Mouse (Mus musculus) heart, embryonic 14.5 days (tissue): ENCODE measurements around the gene Dgkb. TPM values are rescaled to one million over a fixed set of nuclear protein-coding genes. Genes with fewer than 3 reads are reported as not detected.

Experiments
- ATAC-seq: fragments of 200-750 bp; cut with Nextera tagmentation; 2 replicates; pipeline ENCODE4 v1.8.0; 2017; ENCODE audit warnings: low read depth, moderate TSS enrichment; ENCODE audit not compliant: insufficient number of reproducible peaks, insufficient read depth, low FRiP score
- H3K27ac ChIP-seq, 2 experiments: fragments of 200-500 bp in 1 of 2; fragments of 300-500 bp in 1 of 2; sonication (generic) in 1 of 2; replicated peaks in 1 of 2; 2 replicates each; pipeline ENCODE4 v1.5.1; 2012 to 2014; ENCODE audit warnings: low read depth in 2 of 2, low read length in 2 of 2, control low read depth in 1 of 2, mild to moderate bottlenecking in 1 of 2, mixed read lengths in 1 of 2; ENCODE audit not compliant: control insufficient read depth in 1 of 2, insufficient read depth in 1 of 2
- H3K27me3 ChIP-seq: fragments of 300-500 bp; sonication (generic); 2 replicates; pipeline ENCODE4 v1.6.1; 2014; ENCODE audit warnings: mild to moderate bottlenecking, low read length, control low read depth; ENCODE audit not compliant: control insufficient read depth, insufficient read depth
- H3K36me3 ChIP-seq: fragments of 300-500 bp; sonication (generic); 2 replicates; pipeline ENCODE4 v1.6.1; 2014; ENCODE audit warnings: mild to moderate bottlenecking, control low read depth, low read length, mixed read lengths; ENCODE audit not compliant: control insufficient read depth, insufficient read depth
- H3K4me1 ChIP-seq, 2 experiments: fragments of 200-500 bp in 1 of 2; fragments of 300-500 bp in 1 of 2; sonication (generic) in 1 of 2; 2 replicates each; pipeline ENCODE4 v1.6.1; 2012 to 2014; ENCODE audit warnings: low read length in 2 of 2, control low read depth in 1 of 2, mixed read lengths in 1 of 2; ENCODE audit not compliant: control insufficient read depth in 2 of 2, insufficient read depth in 2 of 2
- H3K4me2 ChIP-seq: fragments of 300-500 bp; sonication (generic); 2 replicates; pipeline ENCODE4 v1.6.1; 2014; ENCODE audit warnings: mild to moderate bottlenecking, low read length
- H3K4me3 ChIP-seq, 2 experiments: fragments of 200-500 bp in 1 of 2; fragments of 300-500 bp in 1 of 2; sonication (generic) in 1 of 2; 2 replicates each; pipeline ENCODE4 v1.5.1; 2012 to 2014; ENCODE audit warnings: low read length in 2 of 2, mild to moderate bottlenecking in 2 of 2, control low read depth in 1 of 2, low read depth in 1 of 2, moderate library complexity in 1 of 2; ENCODE audit not compliant: control insufficient read depth in 1 of 2, insufficient read depth in 1 of 2
- H3K9ac ChIP-seq: fragments of 300-500 bp; sonication (generic); 2 replicates; pipeline ENCODE4 v1.6.1; 2014; ENCODE audit warnings: mild to moderate bottlenecking, low read length
- H3K9me3 ChIP-seq: fragments of 300-500 bp; sonication (generic); 2 replicates; pipeline ENCODE4 v1.6.1; 2016; ENCODE audit warnings: low read length, control low read depth; ENCODE audit not compliant: control insufficient read depth
- WGBS: fragments of 180-500 bp; shearing (Covaris S2); extraction: QIAGEN DNeasy Blood & Tissue Kit; methylation state at CpG from one replicate; pipeline ENCODE4 v1.1.7; 2014; 5-methylcytosine and 5-hydroxymethylcytosine counted together
- polyA plus RNA-seq: library from polyadenylated mRNA; unstranded; fragments of >200 nt; fragmentation: Nextera tagmentation; extraction: Ambion mirVana; gene quantifications from 2 replicates; pipeline ENCODE4 v1.2.1, GENCODE M21; 2014

Gene Dgkb
- 0.35 and 0.41 TPM in 2 replicates for polyA plus RNA-seq

DNA sequence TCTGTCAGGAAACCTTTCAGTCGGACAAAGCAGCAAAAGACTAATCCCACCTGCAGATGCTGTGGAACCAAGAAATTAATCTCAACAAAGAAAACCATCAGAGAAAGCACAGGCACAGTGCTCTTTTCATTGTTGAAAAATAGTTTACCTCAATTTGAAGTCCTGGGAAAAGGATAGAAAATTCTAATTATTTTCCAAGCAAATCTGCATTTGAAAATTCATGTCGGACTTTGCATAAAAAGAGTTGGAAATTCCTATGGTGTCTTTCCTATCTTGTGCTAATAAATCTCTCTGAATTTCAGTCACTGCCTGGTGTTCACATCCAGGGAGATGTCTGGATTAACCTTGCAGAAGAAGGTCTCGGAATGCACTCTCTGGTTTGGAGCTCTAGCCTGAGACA lies at the start of gene Dgkb:
TSS of gene Dgkb (plus strand) at position 301 of the 400 bp plus-strand sequence.
- 60% methylated on average over 3 of the region's 3 CpGs for WGBS

DNA sequence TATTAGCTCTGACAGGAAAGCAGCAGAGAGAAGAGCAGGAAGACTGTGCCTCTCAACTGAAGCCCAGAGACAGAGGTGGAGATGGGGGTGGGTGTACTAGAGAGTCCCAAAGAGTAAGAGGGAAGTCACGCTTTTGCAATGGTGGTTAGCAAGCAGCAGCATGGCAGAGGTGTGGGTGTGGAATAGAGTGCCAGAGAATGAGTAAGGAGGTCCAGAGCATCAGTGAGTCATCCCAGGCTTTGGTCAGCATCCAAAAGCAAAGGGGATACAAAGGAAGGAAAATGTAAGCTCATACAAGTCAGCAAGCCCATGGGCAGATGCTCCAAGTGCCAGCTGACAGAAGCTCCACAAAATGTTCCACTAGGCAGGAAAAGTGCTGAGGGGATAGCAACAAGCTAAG lies 47.7 kb upstream of the Dgkb start:
- H3K9ac ChIP-seq = no peak overlapping the region
- H3K4me3 ChIP-seq = no peak overlapping the region
- no peaks in the 10 kb centered on the region for H3K9me3 ChIP-seq
- H3K27ac ChIP-seq = no peak overlapping the region
- no peak for ATAC-seq
- no peak overlapping the region for H3K4me2 ChIP-seq
- WGBS = 52% methylated on average over 1 of the region's 1 CpGs
- H3K36me3 ChIP-seq = no peaks in the 10 kb centered on the region
- no peaks in the 10 kb centered on the region for H3K27me3 ChIP-seq
- H3K4me1 ChIP-seq = no peaks in the 10 kb centered on the region

More for the DNA sequence above, at the start of gene Dgkb:
- Histone ChIP-seq H3K36me3 (no peaks in the 10 kb centered on the region), H3K4me2 (no peak within 1 kb of the TSS), H3K9ac (no peak within 1 kb of the TSS), H3K27ac (no peak within 1 kb of the TSS), H3K27me3 (no peaks in the 10 kb centered on the region), H3K4me3 (no peak within 1 kb of the TSS), H3K4me1 (no peaks in the 10 kb centered on the region), H3K9me3 (no peaks in the 10 kb centered on the region)
- ATAC-seq = no peak

DNA sequence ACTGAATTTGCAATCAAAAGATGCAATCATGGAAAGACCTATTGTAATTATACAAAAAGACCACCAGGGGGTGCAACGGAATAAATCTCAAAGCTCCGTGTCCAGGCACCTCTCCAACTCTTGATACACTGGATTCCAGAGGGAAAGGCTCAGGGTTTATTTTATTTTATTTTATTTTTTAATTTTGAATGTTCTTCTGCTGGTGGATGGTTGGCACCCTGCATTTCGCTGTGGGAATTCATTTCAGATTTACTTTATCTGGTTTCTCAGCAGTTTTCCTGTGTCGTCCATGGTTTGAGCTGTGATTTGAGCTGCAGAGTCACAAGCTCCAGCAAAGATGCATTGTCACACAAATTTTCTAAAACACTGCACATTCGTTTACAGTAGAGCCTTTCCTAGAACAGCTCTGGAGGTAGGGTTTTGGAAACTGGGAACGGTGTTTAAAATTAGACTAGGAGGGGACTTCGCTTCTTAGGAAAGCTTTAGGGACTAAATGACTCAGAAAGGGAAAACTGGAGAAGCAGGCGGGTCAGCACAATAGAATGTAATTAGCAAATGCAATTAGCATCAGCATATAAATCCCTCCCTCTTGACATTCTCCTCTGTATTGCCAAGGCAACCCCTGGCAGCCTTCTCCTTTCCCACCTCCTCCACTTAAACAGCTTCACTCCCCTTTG lies 43.7 kb upstream of the Dgkb start:
- Histone ChIP-seq H3K27me3 (no peaks in the 10 kb centered on the region), H3K27ac (no peak overlapping the region), H3K36me3 (no peaks in the 10 kb centered on the region), H3K4me2 (peak overlapping the region; percentile 51), H3K4me1 (no peaks in the 10 kb centered on the region), H3K4me3 (no peak overlapping the region; a peak in 1 of 4 replicates), H3K9ac (no peak overlapping the region), H3K9me3 (no peaks in the 10 kb centered on the region)
- WGBS = 15% methylated on average over 8 of the region's 8 CpGs
- no peak for ATAC-seq

DNA sequence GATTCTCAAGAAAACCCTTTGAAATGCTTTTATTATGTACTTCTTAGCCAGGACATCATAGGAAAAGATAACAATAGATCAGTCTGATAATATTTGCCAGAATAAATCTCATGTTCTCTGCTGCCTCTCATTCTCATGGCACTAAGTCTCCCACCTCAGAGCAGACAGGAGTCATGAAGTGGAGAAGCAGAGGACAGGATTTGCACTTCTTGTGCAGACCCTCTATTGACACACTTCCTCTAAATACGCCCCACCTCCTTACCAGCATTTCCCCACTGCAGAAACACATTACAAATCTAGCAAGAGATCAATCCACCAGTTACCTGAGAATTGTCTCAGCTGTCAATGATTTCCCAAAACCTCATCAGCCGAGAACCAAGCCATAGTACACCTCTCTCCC lies 42.9 kb upstream of the Dgkb start:
- ATAC-seq = no peak
- no peak overlapping the region for H3K4me3 ChIP-seq
- H3K4me2 ChIP-seq = no peak overlapping the region
- no peak overlapping the region for H3K9ac ChIP-seq
- WGBS = 39% methylated on average over 2 of the region's 2 CpGs
- H3K27me3 ChIP-seq = no peaks in the 10 kb centered on the region
- no peaks in the 10 kb centered on the region for H3K4me1 ChIP-seq
- H3K9me3 ChIP-seq = no peaks in the 10 kb centered on the region
- no peaks in the 10 kb centered on the region for H3K36me3 ChIP-seq
- H3K27ac ChIP-seq = no peak overlapping the region

DNA sequence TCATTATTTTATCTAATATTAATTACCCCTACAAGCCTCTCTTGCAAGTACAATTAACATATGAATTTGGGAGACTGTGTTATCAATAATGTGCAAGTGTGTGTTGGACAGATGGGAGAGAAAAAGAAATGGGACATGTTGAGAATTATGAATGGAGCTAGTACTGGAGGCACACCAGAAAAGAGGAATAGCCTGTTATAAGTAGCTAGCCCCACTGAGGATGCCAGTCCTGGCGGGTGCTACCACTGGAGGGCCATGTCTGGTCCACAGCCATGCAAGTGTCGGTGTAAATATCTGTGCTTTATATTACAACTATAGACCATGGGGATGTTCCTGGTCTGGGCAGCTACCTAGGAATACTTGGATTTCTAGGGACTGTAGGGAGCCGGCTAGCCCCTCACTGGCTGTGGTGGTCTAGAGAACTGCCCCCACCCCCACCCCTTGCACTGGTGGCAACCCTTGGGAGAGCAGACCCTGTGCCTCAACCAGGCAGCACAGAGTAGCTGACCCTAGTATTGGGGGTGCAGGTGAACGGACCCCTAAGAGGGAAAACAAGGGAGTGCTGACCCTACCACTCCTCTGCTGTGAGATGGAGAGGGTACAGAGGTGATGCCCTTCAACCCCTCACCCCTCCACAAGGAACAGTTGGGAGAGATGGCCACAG lies 21.1 kb upstream of the Dgkb start:
- Histone ChIP-seq H3K27ac (no peak overlapping the region), H3K9me3 (0 out of 2 replicates have a peak, but pooled peaks cover 2% of the 10 kb centered on the region), H3K4me1 (no peaks in the 10 kb centered on the region), H3K4me2 (no peak overlapping the region), H3K27me3 (no peaks in the 10 kb centered on the region), H3K4me3 (no peak overlapping the region), H3K36me3 (no peaks in the 10 kb centered on the region), H3K9ac (no peak overlapping the region)
- 76% methylated on average over 4 of the region's 4 CpGs for WGBS
- ATAC-seq = no peak

DNA sequence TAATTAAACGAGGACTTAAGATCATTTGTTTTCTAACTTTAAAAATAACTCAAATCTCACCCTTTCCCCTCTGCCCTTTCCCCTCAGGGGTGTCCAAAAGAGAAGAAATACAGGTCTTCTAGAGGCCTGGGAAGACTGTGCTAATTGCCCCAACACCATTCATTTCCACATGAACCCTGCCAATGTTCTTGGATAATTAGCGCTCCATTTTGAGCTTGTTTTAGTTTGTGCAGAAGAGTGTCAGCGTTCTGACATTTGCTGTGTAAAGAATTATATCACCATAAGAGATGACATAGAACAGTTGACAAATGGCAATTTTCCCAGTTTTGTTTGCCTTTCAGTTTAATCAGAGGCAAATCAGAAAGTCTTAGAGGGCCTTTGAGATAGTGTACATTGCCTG lies 3.4 kb upstream of the Dgkb start:
- Histone ChIP-seq H3K9ac (no peak overlapping the region), H3K9me3 (no peaks in the 10 kb centered on the region), H3K4me2 (no peak overlapping the region), H3K27me3 (no peaks in the 10 kb centered on the region), H3K36me3 (no peaks in the 10 kb centered on the region), H3K27ac (no peak overlapping the region), H3K4me1 (no peaks in the 10 kb centered on the region), H3K4me3 (no peak overlapping the region)
- no peak for ATAC-seq
- 77% methylated on average over 3 of the region's 3 CpGs for WGBS

DNA sequence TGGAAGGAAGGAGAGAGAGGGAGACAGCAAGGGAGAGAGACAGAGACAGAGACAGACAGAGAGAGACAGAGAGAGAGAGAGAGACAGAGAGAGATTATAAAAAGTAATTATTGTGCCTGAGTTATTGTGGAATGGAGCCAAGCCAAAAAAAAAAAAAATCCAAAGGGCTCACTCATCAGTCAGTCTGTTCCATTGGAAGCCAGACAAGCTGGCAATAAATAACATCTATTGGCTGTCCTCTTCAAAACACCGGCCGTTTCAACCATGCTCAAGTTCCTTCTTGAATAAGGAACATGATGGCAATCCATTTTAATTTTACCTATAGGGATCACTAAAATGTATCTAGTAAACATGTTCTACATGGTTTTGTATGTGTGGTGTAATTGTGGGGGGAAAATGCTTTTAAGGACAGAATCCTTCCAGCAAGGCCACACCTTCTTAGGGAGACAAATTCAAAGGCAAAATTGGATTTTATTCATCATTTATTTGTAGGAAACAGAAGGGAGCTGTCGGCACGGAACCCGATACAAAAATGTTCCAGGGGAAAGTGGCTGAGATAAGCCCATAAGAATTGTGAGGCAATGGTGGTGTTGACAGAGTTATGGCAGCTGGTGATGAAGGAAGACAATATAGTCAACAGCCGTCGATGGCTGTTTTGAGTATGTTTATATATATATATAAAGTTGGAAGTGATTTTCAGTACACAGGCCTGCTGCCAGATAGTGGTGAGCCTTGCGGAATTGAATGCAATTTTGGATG lies 3.7 kb downstream of the Dgkb start:
- Histone ChIP-seq H3K4me3 (no peak overlapping the region), H3K4me2 (no peak overlapping the region), H3K9me3 (no peaks in the 10 kb centered on the region), H3K27me3 (no peaks in the 10 kb centered on the region), H3K36me3 (no peaks in the 10 kb centered on the region), H3K27ac (no peak overlapping the region), H3K9ac (no peak overlapping the region), H3K4me1 (no peaks in the 10 kb centered on the region)
- 59% methylated on average over 8 of the region's 8 CpGs for WGBS
- ATAC-seq = no peak
